Mouse (Mus musculus): ENCODE data around the gene Fgf7.

Fgf7 gene

DNA sequence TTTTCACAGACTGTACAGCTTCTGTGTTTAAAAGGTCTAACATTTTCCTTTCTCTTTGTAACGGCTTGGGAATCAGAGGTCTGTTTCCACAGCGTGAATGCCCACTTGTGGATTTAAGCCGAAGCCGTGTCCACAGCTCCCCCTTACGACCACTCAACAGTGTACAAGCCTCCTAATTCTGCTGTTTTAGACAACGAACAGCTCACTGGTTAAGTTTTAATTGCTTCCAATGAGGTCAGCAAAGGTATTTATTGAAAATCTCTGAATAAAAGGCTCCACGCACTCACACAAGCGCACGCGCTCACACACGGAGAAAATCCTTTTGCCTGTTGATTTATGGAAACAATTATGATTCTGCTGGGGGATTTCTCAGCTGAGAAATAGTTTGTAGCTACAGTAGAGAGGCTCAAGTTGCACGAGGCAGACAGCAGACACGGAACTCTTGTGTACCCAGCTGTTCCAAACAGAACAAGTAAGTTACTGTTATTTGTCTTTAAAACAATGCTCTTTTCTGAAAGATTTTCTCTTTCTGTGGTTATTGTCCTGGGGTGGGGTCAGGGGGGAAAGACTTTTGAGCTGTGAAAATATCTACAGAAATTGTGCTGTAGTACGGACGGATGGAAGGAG, at the start of gene Fgf7:
TSS of gene Fgf7 (plus strand) at position 280 of the 627 bp plus-strand sequence.
- DNase-seq (ENCODE audit: low read depth, low spot score) = no peak

DNA sequence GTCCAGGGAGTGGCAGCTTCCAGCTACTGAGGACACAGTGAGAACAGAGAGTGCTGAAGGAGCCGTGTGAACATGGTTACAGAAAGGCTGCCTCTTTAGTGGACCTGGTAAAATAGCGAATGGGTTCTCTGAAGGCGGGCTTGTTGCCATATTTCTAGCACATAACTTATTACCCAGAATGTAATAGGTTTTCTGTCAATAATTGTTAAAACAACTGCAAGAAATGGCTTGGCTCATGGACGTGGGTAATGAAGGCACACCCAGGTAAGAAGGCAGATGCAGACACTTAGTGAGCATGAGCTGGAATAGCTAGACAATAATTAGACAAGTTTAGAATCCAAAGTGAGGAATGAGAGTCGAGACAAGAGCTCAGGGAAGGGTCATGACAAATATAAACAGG, 32.2 kb upstream of the Fgf7 start:
- no peak for DNase-seq (ENCODE audit: low read depth, low spot score)

DNA sequence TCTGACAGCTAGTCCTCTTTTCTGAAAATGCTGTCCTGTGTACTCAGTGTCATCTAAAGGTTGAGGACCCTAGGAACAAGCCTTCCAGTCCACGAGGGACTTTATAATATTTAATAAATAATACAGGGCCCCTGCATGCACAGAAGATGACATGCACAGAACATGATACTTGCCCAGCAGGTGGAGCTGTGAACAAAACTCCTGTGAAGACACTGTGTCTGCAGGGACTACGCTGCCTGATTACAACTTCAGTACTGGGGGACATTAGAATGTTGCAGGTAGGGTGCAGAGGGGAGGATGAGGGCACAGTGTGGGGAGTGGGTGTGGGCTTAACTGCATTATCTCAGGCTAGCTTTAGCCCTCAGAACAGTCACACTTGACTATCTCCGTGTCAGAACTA, 28.4 kb upstream of the Fgf7 start:
- peak; percentile 8 for DNase-seq (ENCODE audit: low read depth, low spot score)

DNA sequence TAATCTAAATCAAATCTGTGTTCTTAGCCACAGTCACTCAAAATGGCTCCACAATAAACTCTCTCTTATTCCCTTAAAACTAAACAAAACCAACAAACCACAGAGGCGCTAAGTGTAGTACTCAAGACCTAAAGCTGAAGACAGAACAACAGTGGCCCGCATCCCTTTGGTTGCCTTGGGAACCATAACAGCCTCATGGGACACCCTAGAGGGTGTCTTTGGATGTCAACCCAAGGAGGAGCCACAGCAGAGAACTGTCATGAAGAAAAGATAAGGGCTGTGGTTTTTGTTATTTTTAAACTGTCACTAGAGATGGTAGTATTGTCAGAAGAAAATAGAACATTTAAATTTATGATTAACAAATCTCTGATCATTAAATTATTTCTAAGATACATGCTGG, 27.7 kb upstream of the Fgf7 start:
- DNase-seq (ENCODE audit: low read depth, low spot score) = no peak

DNA sequence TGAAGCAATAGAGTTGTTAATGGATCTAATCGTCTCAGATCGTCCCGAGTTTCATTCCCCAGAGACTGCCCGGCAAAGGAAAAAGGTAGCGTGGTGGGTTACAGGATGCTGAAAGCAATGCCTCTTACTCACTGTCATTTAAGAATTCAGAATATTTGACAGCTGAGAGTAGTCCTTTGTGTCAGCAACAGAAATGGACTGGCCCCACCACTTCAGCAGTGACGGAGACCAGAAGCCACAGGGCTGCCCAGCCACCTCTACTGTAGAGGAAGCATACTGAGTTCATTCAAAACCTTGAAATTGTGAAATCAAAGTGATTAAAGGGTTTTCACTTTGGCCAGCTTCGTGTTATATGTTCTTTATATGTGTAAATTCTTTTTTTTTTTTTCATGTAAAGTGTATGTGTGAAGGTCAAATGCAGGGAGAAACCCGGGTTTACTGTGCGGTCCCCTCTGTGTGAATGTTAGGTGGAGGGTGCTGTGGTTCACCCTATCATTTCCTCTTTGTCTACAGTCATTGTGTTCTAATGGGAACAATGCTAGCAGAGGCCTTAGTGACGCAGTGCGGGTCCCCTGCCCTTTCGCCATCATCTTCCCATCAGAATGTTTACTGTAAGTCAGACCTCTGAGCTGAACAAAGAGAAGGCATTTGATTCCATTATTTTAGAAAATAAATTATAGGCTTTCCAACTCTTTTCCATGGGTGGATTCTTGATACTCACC, 19.3 kb upstream of the Fgf7 start:
- no peak for DNase-seq (ENCODE audit: low read depth, low spot score)

DNA sequence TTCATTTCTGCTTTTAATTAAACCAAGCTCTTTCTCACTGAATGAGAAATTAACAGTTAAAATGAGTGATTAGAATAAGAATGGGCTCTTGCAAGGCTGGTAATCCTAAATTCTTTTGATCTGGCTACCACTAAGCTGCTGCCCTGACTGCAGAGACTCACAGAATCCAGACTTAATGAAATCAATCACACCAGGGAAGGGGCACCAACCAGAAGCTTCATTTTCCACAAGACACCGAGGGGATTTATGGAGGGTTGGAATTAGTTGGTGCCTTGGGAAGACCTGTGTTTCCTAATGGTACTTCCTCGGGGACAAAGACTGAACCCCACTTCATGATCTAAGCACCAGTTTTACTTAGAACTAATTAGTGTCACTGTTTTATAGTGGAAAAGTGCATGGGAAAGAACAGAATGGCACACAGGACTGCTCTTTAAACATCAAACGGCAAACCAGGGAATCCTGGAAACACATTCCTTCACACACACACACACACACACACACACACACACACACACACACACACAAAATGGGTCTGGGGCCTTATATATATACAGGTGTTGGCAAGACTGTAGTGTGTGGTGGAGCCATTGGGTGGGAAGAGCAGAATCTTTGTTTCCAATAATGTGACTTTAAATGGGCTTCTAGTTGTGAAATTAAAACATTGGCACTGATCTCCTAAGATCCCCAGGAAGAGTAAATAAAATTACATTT, 18.5 kb upstream of the Fgf7 start:
- DNase-seq (ENCODE audit: low read depth, low spot score) = no peak

DNA sequence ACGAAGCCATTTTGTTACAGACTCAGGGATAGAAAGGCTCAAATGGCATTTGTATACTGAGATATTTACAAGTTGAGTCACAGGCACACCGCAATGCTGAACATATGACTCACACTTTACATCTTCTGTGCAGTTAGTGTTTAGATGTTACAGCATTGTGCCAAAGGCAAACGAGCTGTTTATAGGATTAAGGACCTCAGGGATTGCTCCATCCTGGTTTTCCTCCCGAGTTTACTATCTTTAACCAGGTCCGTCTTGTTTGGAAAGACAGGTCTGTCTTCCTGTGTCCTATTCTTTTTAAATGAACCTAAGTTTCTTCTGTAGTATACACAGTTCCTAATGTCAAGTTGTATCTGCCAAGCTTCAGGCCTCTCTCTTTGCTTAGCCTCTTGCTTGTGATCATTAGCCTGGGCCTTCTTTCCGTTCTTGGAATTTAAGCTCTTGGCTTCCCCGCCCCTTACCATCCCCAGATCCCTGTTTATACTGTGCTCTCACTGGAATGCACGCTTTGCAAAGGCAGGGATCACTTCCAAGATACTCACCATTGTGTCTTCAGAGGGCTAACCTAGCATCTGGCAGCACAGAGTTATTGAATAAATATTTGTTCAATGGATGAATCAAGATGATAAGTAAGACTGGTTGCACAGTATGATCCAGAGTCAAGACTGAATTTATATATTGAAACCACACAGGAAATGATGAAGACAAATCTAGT, 3.1 kb upstream of the Fgf7 start:
- no peak for DNase-seq (ENCODE audit: low read depth, low spot score)

DNA sequence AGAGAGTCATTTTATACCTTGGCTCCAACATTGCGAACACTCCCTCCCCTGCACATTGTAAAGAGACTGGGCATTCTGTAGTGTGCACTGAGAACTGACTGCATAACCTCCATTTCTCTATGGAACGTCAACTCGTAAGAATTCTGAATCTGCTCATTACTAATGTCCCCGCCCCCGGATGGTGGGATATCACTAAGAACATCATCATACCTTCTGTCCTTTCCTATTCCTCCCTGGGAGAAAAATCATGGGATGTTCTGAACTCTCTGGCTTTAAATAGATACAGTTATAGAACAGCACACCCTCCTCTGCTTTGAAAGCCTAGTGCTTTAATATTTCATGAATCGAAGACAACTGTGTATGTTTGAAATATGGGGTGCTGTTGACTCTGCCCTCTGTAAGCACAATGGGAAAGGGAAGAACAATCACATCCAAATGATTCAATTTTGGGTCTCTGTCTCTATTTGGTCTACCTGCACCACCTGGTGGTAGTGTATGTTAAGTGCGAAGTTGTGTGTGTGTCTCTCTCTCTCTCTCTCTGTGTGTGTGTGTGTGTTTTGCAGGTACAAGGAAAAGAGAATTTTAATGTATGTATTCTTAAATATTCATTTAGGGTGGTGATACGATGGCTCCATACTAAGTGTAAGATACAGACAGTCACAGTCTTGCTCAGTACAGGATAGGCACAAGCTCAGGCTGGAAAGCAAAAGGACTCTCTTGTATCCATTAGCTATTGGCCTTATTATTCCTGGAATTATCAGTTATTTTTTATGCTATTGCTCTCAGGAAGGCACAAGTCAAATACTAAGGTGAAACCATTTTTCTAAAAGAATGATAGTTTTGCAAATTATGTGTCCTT, 1.1 kb upstream of the Fgf7 start:
- DNase-seq (ENCODE audit: low read depth, low spot score) = no peak

DNA sequence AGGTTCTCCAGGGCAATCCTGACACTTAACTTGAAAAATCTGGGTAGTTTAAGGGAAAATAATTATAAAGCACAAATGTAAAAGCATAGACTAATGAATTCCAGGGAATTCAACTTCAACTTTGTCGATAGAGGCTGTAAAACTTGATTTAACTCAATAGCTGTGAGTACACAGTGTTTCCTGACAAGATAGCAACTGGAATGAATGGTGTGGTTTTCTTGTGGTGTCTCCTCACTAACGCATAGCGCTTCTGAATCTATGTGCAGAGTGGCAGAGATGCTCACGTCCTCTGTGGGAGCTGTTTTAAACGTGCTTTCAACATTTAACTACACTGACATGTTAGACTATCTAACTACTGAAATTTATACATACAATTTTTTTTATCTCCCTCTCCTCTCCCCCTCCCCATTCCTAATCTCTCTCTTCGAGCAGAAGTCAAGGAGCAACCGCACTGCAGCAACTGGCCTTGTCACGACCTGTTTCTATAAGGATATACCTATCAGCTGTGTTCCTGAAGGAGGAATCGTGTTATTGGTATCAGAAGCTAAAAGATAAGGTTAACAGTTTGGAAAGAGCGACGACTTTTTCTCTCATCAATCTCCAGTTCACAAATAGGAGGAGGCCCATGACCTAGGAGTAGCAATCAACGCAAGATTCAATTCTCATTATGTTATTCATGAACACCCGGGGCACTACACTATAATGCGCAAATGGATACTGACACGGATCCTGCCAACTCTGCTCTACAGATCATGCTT, 734 bp downstream of the Fgf7 start:
- DNase-seq (ENCODE audit: low read depth, low spot score) = no peak

DNA sequence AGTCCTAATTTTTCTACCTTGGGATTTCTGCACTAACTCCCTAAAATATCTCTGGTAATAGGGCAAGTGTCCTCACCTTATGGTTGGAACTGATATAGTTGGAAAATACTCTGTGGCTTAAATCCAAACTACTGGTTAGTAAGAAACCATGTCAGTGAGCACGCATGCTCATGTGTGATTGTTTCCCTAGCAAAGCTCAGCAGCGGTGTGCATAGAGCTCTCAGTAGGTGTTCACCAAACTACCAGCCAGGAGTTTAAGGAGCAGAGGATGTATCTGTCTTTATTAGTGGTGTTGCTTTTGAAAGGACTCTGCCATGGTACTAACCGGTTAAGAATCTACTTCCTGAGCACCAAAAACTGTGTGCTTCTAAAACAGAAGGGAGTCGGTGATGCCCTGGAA, 1.7 kb downstream of the Fgf7 start:
- DNase-seq (ENCODE audit: low read depth, low spot score) = no peak

DNA sequence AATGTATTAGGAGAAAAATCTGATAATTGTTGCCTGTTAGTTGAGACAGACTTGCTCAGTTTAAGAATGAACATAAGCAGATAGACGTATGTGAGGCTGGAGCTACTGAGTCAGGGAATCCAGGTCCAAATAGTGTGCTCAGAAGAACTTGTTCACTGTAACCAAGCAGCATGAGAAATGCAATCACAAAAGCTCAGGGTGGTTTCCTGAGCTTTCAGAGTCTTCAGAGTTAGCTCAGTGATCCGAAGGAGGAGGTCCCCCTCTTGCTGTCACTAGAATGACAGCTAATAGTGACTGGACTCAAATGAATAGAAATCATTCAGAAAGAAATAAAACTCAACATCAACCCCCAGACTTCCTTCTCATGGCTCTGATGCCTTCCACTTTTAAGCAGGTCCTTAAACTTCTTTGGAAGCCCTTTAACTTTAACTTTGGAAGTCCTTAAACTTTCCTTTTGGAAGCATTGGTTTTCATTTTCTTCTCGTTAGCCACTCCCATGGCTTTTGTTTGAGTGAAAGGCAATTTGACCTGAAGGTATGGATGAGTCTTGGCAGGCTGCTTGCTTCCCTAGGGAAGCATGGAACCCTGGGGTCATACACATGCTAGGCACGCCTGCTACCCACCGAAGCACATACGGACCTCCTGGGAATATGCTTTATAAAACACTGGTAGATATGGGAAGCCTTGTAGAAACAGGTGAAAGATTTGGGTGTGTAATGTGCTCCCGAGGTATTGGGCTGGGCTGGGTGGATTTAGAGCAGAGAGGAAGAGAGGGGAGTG, 4.0 kb downstream of the Fgf7 start:
- no peak for DNase-seq (ENCODE audit: low read depth, low spot score)

DNA sequence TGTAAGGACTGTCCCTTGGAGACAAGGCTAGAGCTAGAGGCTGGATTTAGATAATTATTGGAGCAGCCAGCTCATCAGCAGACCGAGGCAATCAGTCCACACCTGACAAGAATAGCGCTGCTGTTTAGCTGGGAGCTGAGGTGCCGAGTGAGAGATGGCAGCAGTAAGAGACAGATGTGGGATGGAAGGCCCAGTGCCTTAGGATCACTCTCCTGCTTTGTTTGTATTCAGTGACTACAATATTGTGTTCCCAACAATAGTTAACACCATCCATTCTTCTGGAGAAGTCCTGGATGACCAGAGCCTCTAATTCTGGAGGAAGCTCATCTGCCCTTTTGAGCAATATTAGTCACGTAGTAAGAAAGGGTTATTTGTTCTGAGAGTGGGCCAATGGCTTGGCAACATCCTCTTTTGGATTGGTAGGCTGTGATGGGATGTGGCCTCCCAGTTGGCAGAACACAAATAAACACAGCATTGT, 5.0 kb downstream of the Fgf7 start:
- DNase-seq (ENCODE audit: low read depth, low spot score) = no peak

DNA sequence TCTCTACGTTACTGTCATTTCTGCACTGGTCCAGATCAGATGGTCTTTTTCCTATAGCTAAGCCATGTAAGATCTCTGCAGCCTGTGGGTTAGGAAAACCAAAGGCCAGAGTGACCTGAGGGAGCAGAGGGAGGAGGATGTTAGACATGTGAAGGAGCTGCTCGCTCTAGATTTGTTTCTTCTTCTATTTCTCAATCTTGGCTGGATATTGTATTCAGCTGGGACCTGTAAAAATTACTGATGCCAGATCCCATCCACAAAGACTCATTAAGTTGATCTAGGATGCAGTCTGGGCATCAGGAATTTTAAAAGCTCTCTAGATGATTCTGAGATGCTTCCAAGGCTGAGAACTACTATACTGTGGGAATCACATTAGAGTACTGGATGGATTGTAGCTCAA, 6.2 kb downstream of the Fgf7 start:
- DNase-seq (ENCODE audit: low read depth, low spot score) = no peak

DNA sequence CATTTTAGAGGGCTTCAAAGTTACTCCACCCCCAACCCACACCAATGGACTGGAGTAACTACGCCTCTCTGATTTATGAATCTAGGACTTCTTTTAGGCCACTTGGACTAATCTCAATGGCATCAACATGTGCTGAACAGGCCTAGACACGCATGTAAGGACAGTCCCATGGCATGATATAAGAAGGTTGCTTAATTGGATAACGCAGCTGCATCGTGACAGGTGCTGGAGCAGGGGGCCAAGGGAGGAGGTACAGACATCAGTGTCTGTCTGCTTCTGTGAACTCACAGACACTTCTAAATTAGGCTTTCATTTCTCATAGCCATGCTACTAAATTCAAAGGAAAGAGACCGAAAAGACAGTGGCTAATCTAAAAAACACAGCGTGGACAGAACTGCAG, 6.8 kb downstream of the Fgf7 start:
- DNase-seq (ENCODE audit: low read depth, low spot score) = no peak

DNA sequence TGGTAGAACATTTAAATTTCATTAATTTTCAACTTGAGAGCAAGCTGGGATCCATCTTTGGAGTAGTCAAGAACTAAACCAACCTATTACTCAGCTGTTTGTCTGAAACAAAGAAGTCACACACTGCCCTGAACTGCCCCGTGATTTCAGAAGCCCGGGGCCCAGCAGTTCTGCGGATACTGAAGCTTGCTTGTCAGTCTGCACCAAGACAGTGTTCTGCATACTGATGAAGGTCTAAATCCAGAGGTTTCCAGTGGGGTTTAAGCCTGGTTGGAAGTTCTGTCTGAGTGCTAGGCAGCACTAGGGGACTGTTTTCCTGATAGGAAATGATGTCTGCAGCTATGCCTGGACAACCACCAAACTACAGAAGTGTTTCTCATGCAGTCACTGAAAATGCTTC, 8.2 kb downstream of the Fgf7 start:
- no peak for DNase-seq (ENCODE audit: low read depth, low spot score)

DNA sequence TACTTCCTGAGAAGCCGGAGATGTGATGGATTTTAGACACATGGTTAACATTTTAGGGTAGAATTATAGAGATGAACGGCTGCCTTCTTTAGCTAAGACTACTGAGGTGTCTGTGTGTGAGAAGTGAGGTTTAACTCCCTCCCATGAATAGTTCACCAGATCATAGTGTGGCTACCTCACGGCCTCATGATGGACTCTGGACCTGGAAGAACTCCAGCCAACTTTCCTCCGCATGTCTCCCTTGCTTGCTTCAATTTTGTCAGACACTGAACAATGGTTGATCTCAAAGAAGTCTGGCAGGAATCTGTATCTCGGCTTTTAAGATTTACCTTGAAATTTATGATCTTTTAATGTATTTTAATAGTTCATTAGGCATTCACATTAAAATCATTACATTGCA, 11.2 kb downstream of the Fgf7 start:
- no peak for DNase-seq (ENCODE audit: low read depth, low spot score)

DNA sequence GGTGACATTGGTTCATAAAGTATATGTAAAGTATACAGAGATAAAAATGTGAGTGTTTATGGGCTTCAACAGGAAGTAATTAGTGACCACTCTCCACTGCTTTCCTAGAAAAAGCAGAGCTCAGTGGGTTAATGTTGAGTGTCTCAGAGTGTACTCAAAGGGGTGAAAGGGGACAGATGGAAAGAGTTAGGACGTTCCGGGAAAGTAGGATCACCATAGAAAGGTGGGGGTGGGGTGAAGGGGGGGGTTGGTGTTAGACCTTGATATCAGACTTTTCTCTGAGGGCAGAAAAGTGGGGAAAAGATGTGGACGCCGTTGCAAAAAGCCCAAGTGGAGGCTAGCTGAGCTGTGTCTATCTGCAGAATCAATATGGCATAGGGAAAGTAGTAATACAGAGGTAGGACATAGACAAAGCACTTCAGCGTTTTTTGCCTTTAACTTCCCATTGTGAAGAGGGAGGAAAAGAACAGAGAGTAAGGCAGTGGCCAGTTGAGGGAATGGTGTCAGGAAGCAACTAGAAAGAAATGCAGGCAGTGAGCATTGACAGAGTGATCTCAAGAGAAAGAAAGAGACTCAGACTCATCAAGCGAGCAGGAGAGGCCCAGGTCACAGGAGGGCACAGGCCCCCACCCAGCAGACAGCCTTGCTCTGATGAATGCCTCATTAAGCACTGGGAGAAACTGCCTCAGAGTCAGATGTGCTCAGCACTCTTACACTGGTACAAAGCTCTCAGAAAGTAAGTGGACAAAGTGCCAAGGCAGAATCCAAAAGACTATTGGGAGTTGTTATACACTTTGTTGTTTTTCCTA, 18.5 kb downstream of the Fgf7 start:
- DNase-seq (ENCODE audit: low read depth, low spot score) = peak; percentile 14

DNA sequence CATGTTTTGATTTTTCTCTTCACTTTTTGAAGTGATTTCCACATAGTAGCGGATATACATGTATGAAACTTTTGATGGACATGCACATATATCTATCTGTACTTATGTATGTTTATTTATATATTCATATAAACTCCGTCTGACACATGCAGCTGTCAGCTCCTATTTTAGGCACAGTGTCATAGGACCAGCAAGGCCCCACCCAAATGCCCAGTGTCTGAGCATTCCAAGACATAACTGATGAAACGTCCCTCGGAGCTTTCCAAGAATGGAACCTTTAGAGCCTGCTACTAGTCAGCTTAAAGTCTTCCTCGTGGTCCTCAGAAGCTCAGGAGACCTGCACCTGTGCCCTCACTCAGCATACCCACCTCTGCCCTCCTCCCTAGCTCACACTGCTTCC, 19.2 kb downstream of the Fgf7 start:
- no peak for DNase-seq (ENCODE audit: low read depth, low spot score)

DNA sequence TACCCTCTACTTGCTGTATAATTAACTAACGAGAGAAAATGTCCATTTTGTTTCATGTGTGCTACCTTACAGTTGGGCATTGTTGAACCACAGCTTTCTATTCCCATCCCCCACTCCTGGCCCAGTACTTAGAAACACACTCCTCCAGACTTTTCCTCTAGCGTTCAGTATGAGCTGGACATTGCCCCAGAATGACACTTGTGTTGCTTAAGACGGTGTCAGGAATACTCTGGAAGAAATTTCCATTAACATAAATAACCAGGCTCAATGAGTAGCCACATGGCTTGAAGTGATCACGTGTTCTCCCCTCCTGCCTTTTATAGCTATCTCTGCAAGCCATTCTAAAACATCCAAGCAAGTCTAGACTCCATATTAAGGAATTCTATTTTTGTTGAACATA, 26.1 kb downstream of the Fgf7 start:
- DNase-seq (ENCODE audit: low read depth, low spot score) = no peak
